Mouse (Mus musculus) fibroblast of lung, adult 2 months (primary cell): Measurements from ENCODE around the gene Ccdc60.

ENCODE experiments used
- DNase-seq: peaks from one replicate; pipeline ENCODE4 v3.0.0-alpha.2; 2011; ENCODE audit warnings: low read depth

Ccdc60 gene

GRCm38 (mm10) chr5:116271511-116272227 is 17.1 kb downstream of the Ccdc60 start:
- DNase-seq = no peak

- DNase-seq = no peak
Measured at GRCm38 (mm10) chr5:116269212-116270145, 19.3 kb downstream of the Ccdc60 start.

GRCm38 (mm10) chr5:116262689-116263088 is 26.1 kb downstream of the Ccdc60 start:
- DNase-seq = no peak

GRCm38 (mm10) chr5:116261944-116262343 is 26.8 kb downstream of the Ccdc60 start:
- DNase-seq = no peak

GRCm38 (mm10) chr5:116260356-116260755 is 28.4 kb downstream of the Ccdc60 start:
- DNase-seq = no peak

GRCm38 (mm10) chr5:116258321-116258860 is 30.4 kb downstream of the Ccdc60 start:
- DNase-seq = no peak

GRCm38 (mm10) chr5:116253914-116254313 is 34.9 kb downstream of the Ccdc60 start:
- no peak for DNase-seq

GRCm38 (mm10) chr5:116252186-116252585 is 36.6 kb downstream of the Ccdc60 start:
- no peak for DNase-seq

- DNase-seq = no peak
Measured at GRCm38 (mm10) chr5:116246642-116247041, 42.1 kb downstream of the Ccdc60 start.

- DNase-seq = no peak
Measured at GRCm38 (mm10) chr5:116244476-116244875, 44.3 kb downstream of the Ccdc60 start.

- DNase-seq = no peak
Measured at GRCm38 (mm10) chr5:116243622-116244021, 45.2 kb downstream of the Ccdc60 start.

GRCm38 (mm10) chr5:116231841-116232643 is 56.7 kb downstream of the Ccdc60 start:
- DNase-seq = peak; percentile 17

- no peak for DNase-seq
Measured at GRCm38 (mm10) chr5:116228414-116228813, 60.4 kb downstream of the Ccdc60 start.

GRCm38 (mm10) chr5:116224023-116224422 is 64.8 kb downstream of the Ccdc60 start:
- DNase-seq = no peak

- no peak for DNase-seq
Measured at GRCm38 (mm10) chr5:116221916-116222315, 66.9 kb downstream of the Ccdc60 start.

- DNase-seq = no peak
Measured at GRCm38 (mm10) chr5:116219288-116219687, 69.5 kb downstream of the Ccdc60 start.

- DNase-seq = no peak
Measured at GRCm38 (mm10) chr5:116212706-116213105, 76.1 kb downstream of the Ccdc60 start.

GRCm38 (mm10) chr5:116209378-116210091 is 79.2 kb downstream of the Ccdc60 start:
- no peak for DNase-seq

- no peak for DNase-seq
Measured at GRCm38 (mm10) chr5:116208741-116209368, 79.9 kb downstream of the Ccdc60 start.

GRCm38 (mm10) chr5:116202692-116203091 is 86.1 kb downstream of the Ccdc60 start:
- no peak for DNase-seq

GRCm38 (mm10) chr5:116194499-116194898 is 94.3 kb downstream of the Ccdc60 start:
- no peak for DNase-seq
